ENCODE assay signal across 8 mouse cellular contexts in genomic region chr4:134101979-134102741, GRCm38 (mm10). TPM values are rescaled to one million over a fixed set of nuclear protein-coding genes. Genes with fewer than 3 reads are reported as not detected.
DNase-seq lines count a peak whose midpoint lies in the region; ATAC-seq lines count a peak whose summit lies in the region.

TSS of gene Ubxn11 (plus strand) at chr4:134102570.

- peak; percentile 89 for DNase-seq in adipocyte (ENCODE audit: low spot score)
- DNase-seq in embryo, embryonic 10 days (ENCODE audit: low spot score) = peak; percentile 95
- peak; percentile 74 for DNase-seq in gastrocnemius, postnatal 10 days
- peak; percentile 94 for DNase-seq in induced T-regulatory cell, adult 2 months (ENCODE audit: low read depth)
- peak; percentile 86 to 94 for DNase-seq in left cerebral cortex, adult 9 months (ENCODE audit: low spot score in 2 of 2)
- DNase-seq in right cerebral cortex, postnatal 14 days = peak; percentile 86
- peak; percentile 62 to 84 for DNase-seq in urinary bladder, postnatal 36 days (ENCODE audit: low spot score in 2 of 2)

- ATAC-seq in megakaryocyte progenitor cell, adult 5-6 weeks (replicated peaks; ENCODE audit: poor library complexity) = peak; percentile 91

RNA-seq across cellular contexts. Expression of gene Ubxn11, which starts in this region (rescaled TPM):
- 1 to 10 TPM in 1 of 2 experiments, under 1 TPM in 1; 0.73 to 1.7 TPM for total RNA-seq in gastrocnemius, postnatal 10 days (2021)
- total RNA-seq in megakaryocyte progenitor cell, adult 5-6 weeks (2015) = 9.2 and 10.7 TPM in 2 replicates
- 6.5 and 7.3 TPM in 2 replicates for total RNA-seq in megakaryocyte progenitor cell, adult 5-6 weeks (2017)

Comparison
In these comparisons a context has a peak if more than half of its experiments do, and no peak if none do; other contexts are left out.
1. Peak in every context shown above with its lines: DNase-seq and ATAC-seq.